ENCODE assay signal across 12 mouse cellular contexts in genomic region chr14:27405452-27405851, GRCm38 (mm10). TPM values are rescaled to one million over a fixed set of nuclear protein-coding genes. Genes with fewer than 3 reads are reported as not detected.
DNase-seq lines count a peak whose midpoint lies in the region; ATAC-seq and TF ChIP-seq lines count a peak whose summit lies in the region.
"Had no signal": no experiment of that assay in that cellular context is flagged by ENCODE, and none has a peak within 500 bp of the region (broad histone marks: within the 10 kb centered on the region; RNA-seq: fewer than 3 reads in every experiment).

No protein-coding gene starts in this region.

- H3K27me3 ChIP-seq in liver, postnatal 0 days (ENCODE audit: insufficient read depth, low read length) = no peaks in the 10 kb centered on the region
- no peaks in the 10 kb centered on the region for H3K27me3 ChIP-seq in liver, embryonic 11.5 days (replicated peaks; ENCODE audit: control insufficient read depth, insufficient read depth, low read length)
- H3K27me3 ChIP-seq in intestine, postnatal 0 days (replicated peaks; ENCODE audit: control insufficient read depth, insufficient read depth, low read length) = no peaks in the 10 kb centered on the region
- H3K27me3 ChIP-seq: forebrain, embryonic 15.5 days; hindbrain, embryonic 15.5 days had no signal

- peaks cover 3% of the 10 kb centered on the region for H3K4me1 ChIP-seq in liver, postnatal 0 days (ENCODE audit: insufficient read depth)
- no peaks in the 10 kb centered on the region; the same call in 1 of the 2 replicates for H3K4me1 ChIP-seq in liver, embryonic 11.5 days (replicated peaks; ENCODE audit: control insufficient read depth, insufficient read depth, low read length)
- no peaks in the 10 kb centered on the region for H3K4me1 ChIP-seq in intestine, postnatal 0 days (replicated peaks; ENCODE audit: control insufficient read depth, insufficient read depth, low read length)
- H3K4me1 ChIP-seq: forebrain, embryonic 15.5 days; hindbrain, embryonic 15.5 days had no signal

- 39% methylated on average over 4 of the region's 4 CpGs for WGBS in liver, postnatal 0 days (ENCODE audit: insufficient replicate concordance)
- WGBS in liver, embryonic 11.5 days = 60% methylated on average over 4 of the region's 4 CpGs
- 83% methylated on average over 4 of the region's 4 CpGs for WGBS in intestine, postnatal 0 days

- ATAC-seq in liver, postnatal 0 days = peak; percentile 27
- ATAC-seq in liver, embryonic 11.5 days (replicated peaks; ENCODE audit: low FRiP score) = no peak
- peak; percentile 77 for ATAC-seq in activated CD4-positive, CD25-positive, alpha-beta regulatory T cell, adult 4 months
- ATAC-seq in megakaryocyte-erythroid progenitor cell, adult 5-6 weeks (replicated peaks; ENCODE audit: low FRiP score, low TSS enrichment, poor library complexity, severe bottlenecking) = peak; percentile 43
- no peak for ATAC-seq in intestine, postnatal 0 days
- ATAC-seq: forebrain, embryonic 15.5 days had no signal

- H3K27ac ChIP-seq in liver, postnatal 0 days (ENCODE audit: low read depth) = peak overlapping the region; percentile 71
- no peak overlapping the region for H3K27ac ChIP-seq in liver, embryonic 11.5 days (ENCODE audit: low read depth, low read length)
- no peak overlapping the region for H3K27ac ChIP-seq in intestine, postnatal 0 days (ENCODE audit: low read depth, low read length)
- H3K27ac ChIP-seq in left cerebral cortex, adult 2 months = no peak overlapping the region
- H3K27ac ChIP-seq: forebrain, embryonic 15.5 days; hindbrain, embryonic 15.5 days; layer of hippocampus, adult 2 months had no signal

- no peak for TF ChIP-seq EP300 in liver, postnatal 0 days (IDR thresholded peaks at IDR 0.05; ENCODE audit: low read depth)

- H3K9ac ChIP-seq in liver, postnatal 0 days (replicated peaks) = no peak overlapping the region
- H3K9ac ChIP-seq in liver, embryonic 11.5 days (ENCODE audit: low read depth, low read length) = no peak overlapping the region
- H3K9ac ChIP-seq in intestine, postnatal 0 days (ENCODE audit: low read depth, low read length) = no peak overlapping the region
- H3K9ac ChIP-seq: forebrain, embryonic 15.5 days; hindbrain, embryonic 15.5 days had no signal

- no peaks in the 10 kb centered on the region for H3K9me3 ChIP-seq in liver, postnatal 0 days (ENCODE audit: low read length)
- no peaks in the 10 kb centered on the region for H3K9me3 ChIP-seq in liver, embryonic 11.5 days (ENCODE audit: control insufficient read depth, low read length)
- H3K9me3 ChIP-seq in intestine, postnatal 0 days (ENCODE audit: control insufficient read depth) = no peaks in the 10 kb centered on the region
- H3K9me3 ChIP-seq: forebrain, embryonic 15.5 days had no signal

- DNase-seq in liver, postnatal 0 days = peak; percentile 32
- DNase-seq in liver, embryonic 11.5 days (ENCODE audit: low spot score) = no peak
- DNase-seq in thymus, postnatal 36 days = peak; percentile 44 to 50
- DNase-seq in left cerebral cortex, adult 2 months (ENCODE audit: extremely low spot score in 1 of 2, low spot score in 2 of 2) = no peak
- no peak for DNase-seq in c-Kit-positive CD71-positive TER-119-positive erythroid progenitor cells, embryonic 14.5 days (ENCODE audit: low spot score)
- DNase-seq: cerebellum, postnatal 10 days had no signal

- H3K4me3 ChIP-seq in liver, postnatal 0 days (ENCODE audit: low read depth, low read length) = no peak overlapping the region
- no peak overlapping the region for H3K4me3 ChIP-seq in liver, embryonic 11.5 days (ENCODE audit: low read depth, low read length)
- no peak overlapping the region for H3K4me3 ChIP-seq in intestine, postnatal 0 days (ENCODE audit: low read depth, low read length)
- no peak overlapping the region for H3K4me3 ChIP-seq in left cerebral cortex, adult 2 months
- H3K4me3 ChIP-seq: forebrain, embryonic 15.5 days; hindbrain, embryonic 15.5 days; layer of hippocampus, adult 2 months had no signal

- no peak for TF ChIP-seq CTCF in liver, postnatal 0 days (IDR thresholded peaks at IDR 0.05; ENCODE audit: low read depth)
- no peak for TF ChIP-seq CTCF in intestine, postnatal 0 days (IDR thresholded peaks at IDR 0.05; ENCODE audit: low read depth)
- no peak for TF ChIP-seq CTCF in left cerebral cortex, adult 2 months (IDR thresholded peaks at IDR 0.05)

- intact Hi-C loops in left cerebral cortex, adult 2 months (cut with DNase I) = no loop called here

- peaks cover 30% of the 10 kb centered on the region for H3K36me3 ChIP-seq in liver, postnatal 0 days (replicated peaks; ENCODE audit: insufficient read depth, low read length)
- H3K36me3 ChIP-seq in liver, embryonic 11.5 days (ENCODE audit: control insufficient read depth, insufficient read depth, low read length) = no peaks in the 10 kb centered on the region
- peaks cover 8% of the 10 kb centered on the region; the same call in 1 of the 2 replicates for H3K36me3 ChIP-seq in intestine, postnatal 0 days (ENCODE audit: control insufficient read depth, insufficient read depth)
- H3K36me3 ChIP-seq: forebrain, embryonic 15.5 days; hindbrain, embryonic 15.5 days had no signal

- H3K4me2 ChIP-seq in liver, postnatal 0 days (ENCODE audit: low read depth, low read length) = 0 out of 2 replicates have a peak overlapping the region, but pooled peaks have one; percentile 38
- H3K4me2 ChIP-seq in liver, embryonic 11.5 days = no peak overlapping the region
- H3K4me2 ChIP-seq in intestine, postnatal 0 days (replicated peaks; ENCODE audit: low read depth) = no peak overlapping the region
- H3K4me2 ChIP-seq: forebrain, embryonic 15.5 days; hindbrain, embryonic 15.5 days had no signal

RNA-seq across cellular contexts. Expression of gene Fam208a, which starts 23.2 kb away (rescaled TPM):
- 3.6 and 3.9 TPM in 2 replicates for polyA plus RNA-seq in liver, postnatal 0 days (2015; fragmentation: Nextera tagmentation; extraction: Ambion mirVana)
- polyA plus RNA-seq in liver, embryonic 11.5 days (2014; fragmentation: Nextera tagmentation; extraction: Ambion mirVana) = 11.0 and 11.4 TPM in 2 replicates
- polyA plus RNA-seq in activated CD4-positive, CD25-positive, alpha-beta regulatory T cell, adult 4 months (2017; shearing (Covaris generic)) = 10 to 100 TPM; 31.3 to 32.5 TPM
- total RNA-seq in megakaryocyte-erythroid progenitor cell, adult 5-6 weeks (2014; fragmentation: Nextera tagmentation) = 32.6 and 35.8 TPM in 2 replicates
- total RNA-seq in megakaryocyte-erythroid progenitor cell, adult 5-6 weeks (2017) = 29.9 and 35.3 TPM in 2 replicates
- 4.9 and 6.5 TPM in 2 replicates for polyA plus RNA-seq in intestine, postnatal 0 days (2015; fragmentation: Nextera tagmentation; extraction: Ambion mirVana)
- 10 to 100 TPM; 27.6 to 31.8 TPM for total RNA-seq in left cerebral cortex, adult 2 months (2021)

Comparison
In these comparisons a context has a peak if more than half of its experiments do, and no peak if none do; other contexts are left out.
1. ATAC-seq: peak in liver, postnatal 0 days (single experiment), activated CD4-positive, CD25-positive, alpha-beta regulatory T cell, adult 4 months (single experiment) and megakaryocyte-erythroid progenitor cell, adult 5-6 weeks (single experiment); none in liver, embryonic 11.5 days (single experiment) and intestine, postnatal 0 days (single experiment).
2. DNase-seq: peak in liver, postnatal 0 days (single experiment) and thymus, postnatal 36 days (2 of 2); none in liver, embryonic 11.5 days (single experiment), left cerebral cortex, adult 2 months (0 of 2) and c-Kit-positive CD71-positive TER-119-positive erythroid progenitor cells, embryonic 14.5 days (single experiment).